Mouse (Mus musculus) gastrocnemius, adult 8-10 months (tissue): ENCODE data around the gene Tmem210. TPM values are rescaled to one million over a fixed set of nuclear protein-coding genes. Genes with fewer than 3 reads are reported as not detected.

Source experiments
- DNase-seq, 2 experiments: peaks; one replicate each; pipeline ENCODE4 v3.0.0; 2022; ENCODE audit warnings: low spot score in 2 of 2
- total RNA-seq, 4 experiments: library from RNA; stranded (reverse); gene quantifications; 2 replicates each; pipeline ENCODE4 v1.2.4; 2022

The Tmem210 gene
- total RNA-seq, 4 experiments from 2014 or later, result not detected

DNA sequence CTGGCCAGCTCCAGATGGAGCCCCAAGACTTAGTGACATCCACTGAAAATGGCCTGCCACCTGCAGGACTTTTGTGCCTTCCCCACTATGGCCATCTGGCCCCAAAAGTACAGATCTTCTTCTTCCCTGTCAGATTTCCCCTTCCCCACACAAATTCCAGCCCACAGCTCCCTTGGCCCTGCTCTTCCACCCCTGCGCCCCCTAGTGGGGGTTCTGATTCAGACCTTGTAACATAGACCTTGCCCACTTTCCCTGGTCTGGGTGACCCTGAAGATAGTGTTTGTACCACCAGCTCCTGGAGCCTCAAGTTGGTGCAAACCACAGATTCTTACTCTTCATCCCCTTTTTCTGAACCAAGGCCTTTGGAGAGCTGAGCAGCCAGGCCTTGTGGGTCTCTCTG is 4.9 kb downstream of the Tmem210 start:
- peak; percentile 60 to 63 for DNase-seq

DNA sequence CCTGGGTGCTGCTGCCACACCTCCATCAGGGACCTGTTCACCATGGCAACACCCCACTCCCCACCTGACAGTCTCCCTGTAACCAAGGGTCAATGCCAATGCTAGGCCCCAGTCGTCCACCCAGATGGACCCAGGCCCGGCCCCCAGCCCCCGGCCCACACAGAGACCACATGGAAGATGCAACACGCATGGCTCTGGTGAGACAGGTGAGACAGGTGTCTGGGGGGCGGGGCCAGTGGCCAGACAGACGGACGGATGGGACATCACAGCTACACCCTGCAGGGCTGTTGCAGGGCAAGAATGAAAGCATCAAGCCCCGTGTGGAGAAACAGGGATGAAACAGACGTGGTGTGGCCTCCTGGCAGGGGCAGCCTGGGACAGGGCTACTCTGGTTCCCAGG is 5.8 kb downstream of the Tmem210 start:
- no peak for DNase-seq

DNA sequence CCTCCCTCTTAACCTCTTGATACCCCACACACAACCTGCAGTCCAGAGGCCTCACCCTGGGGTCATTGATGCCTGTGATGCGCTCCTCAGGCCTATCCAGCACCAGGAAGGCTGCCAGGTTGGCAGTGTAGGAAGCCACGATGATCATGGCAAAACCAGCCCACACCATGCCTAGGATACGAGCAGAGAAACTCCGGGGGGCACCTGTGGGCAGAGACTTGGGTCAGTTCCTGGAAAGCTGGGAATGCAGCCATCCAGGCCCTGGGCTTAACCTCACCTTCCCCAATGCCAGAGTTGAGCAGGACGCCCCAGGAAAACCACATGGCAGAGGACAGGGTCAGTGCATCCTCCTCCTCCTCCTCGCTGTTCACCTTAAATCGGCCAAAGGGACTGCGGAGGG is 9.1 kb downstream of the Tmem210 start:
- no peak for DNase-seq

DNA sequence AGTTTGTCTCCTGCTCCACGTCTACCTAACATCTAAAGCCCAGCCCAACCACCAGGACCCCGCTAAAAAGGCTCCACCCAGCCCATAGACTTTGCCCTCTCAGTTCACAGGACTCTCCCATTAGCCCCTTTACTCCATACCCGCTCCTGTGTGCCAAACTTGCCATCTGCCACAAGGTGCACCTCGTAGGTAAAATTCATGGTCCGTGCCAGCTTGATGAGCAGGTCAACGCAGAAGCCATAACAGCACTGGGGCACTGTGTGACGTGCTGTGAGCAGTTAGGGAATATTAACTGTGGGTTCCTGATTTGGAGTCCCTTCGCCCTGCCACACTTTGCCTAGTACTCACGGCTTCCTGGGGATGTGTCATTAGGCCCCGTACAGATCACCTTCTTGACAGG is 10.1 kb downstream of the Tmem210 start:
- DNase-seq, result no peak

DNA sequence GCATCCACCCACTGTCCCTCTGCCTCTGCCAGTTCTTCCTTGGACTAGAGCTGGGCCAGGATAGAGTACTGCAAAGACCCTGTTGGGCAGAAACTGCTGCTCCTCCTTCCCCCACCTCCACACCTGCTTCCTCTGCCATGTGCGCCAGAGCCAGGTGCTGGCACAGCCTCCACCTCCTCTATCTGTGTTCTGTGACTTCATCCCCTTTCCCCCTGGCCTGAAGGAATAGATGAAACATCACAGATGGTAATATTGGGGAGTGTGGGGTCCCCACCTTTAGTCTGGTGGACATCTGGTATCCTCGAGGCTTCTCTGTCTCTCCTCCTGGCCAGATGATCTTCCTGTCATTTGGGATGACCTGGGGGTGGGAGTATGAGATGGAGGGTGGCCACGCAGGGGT is 15.5 kb downstream of the Tmem210 start:
- no peak for DNase-seq

DNA sequence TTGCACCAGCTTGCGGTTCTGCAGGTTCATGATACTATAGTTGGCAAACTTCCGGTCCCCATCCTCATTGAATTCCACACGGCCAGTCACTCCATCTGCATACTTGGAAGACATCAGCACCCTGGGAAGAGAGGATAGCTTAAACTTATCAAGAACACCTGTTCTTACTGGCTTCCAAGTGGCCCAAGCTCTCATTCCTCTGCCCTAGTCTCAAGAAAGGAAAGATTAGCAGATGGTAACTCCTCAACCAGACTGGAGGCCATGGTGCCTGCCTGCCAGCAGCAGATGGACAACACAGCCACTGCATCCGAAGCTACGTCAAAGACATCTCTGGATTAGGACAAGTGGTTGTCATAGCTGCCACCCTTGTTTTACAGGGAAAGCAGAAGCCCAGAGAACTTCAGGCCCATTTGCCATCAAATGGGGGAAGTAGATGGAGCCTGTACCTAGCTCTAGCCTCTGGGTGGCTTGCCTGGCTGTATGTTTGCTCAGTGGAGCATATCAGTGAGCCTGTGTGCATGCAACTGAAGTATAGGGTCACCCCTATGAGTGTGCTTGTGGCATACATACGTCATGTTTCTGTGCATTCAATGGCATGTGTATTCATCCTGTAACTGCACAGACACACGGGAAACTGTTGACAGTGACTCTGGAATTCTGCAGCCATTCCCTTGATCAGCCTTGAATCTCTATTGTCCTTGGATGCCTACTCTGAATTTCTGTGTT is 16.1 kb downstream of the Tmem210 start:
- DNase-seq, result no peak

DNA sequence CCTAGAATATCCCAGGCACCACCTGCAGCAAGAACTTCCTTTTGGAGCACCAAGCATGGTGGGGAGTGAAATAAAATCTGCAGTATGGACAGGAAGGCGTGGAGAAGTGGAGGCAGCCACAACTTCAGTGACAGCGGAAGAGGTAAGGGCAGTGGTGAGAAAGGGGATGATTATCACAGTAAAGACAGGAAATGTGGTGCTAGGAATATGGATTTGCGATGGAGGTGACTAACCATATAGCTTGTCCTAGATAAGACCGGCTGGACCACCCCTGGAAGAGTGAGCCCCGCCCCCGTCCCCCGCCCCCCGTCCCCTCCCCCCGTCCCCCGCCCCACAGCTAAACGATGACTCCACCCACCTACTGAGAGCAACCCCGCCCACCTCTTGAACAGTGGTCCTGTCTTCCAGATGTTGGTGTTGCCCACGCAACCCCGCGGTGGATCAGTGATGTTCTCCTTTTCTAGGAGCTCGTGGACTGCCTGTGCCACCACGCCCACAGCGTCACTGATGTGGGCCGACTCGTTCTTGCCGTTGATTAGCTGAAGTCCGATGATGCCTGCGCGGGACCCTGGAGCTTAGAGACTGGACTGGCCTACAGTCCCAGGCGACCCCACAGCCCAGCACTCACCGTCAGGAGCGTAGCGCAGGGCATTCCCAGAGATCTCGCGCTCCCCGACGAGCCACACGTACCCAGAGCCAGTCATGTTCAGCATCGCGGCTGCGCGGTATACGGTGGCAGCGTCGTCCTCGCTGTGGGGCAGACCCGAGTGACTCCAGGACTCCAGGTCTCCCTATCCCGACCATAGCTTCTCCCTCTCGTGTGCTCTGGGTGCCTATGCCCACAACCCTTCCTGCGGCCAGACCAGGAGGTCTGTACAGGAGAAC is 17.0 kb downstream of the Tmem210 start:
- DNase-seq, result no peak

DNA sequence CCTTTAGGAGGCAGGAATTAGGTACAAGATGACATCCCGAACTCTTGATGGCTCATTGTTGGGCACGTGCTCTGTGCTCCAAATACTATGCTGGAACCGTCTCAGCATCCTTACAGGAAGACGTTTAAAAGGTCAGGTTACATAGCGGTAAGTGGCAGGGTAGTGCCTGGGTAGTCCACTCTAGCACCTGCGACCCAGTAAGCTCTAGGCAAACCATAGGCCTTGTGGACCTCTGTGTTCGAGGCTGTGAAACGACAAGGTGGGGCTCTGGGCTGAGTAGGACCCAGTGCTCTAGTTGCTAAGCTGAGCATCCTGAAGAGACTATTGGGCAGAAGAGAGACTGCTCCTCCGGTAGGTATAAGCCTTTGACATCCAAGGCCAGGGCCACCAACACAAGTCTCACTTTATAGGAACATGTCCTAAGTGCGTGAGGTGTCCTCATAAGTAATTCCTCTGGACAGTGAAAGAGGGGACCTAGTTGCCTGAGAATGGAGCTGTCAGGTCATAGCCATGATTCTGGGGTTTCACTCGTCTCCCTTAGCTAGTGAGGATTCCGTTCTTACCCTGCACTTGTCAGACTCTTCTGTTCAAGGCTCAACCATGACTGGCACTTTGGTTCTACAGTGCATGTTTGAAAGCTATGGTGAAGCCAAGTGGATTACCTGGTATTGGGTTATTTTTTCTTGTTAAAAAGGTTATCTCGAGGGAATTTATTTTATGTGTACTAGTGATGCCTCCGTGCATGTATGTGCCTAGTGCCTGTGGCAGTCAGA is 17.8 kb downstream of the Tmem210 start:
- no peak for DNase-seq

DNA sequence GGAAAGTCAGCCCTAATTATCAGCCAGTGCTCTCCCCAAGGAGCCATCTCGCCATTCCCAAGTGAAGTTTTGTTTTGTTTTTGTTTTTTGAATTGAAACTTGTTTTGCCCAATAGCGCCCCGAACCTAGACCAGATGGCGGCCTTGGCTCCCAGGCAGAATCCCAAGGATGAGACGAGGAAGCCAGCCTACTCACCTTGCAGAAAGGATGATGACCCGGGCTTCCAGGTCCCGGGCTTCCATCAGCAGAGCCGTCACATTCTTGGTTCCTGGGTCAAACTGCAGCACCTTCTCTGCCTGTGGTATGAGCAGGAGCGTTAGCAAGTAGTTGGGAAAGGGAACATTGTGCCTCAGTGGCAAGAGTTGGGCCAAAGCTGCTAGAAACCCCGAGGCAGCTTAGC is 22.2 kb downstream of the Tmem210 start:
- DNase-seq, result no peak

DNA sequence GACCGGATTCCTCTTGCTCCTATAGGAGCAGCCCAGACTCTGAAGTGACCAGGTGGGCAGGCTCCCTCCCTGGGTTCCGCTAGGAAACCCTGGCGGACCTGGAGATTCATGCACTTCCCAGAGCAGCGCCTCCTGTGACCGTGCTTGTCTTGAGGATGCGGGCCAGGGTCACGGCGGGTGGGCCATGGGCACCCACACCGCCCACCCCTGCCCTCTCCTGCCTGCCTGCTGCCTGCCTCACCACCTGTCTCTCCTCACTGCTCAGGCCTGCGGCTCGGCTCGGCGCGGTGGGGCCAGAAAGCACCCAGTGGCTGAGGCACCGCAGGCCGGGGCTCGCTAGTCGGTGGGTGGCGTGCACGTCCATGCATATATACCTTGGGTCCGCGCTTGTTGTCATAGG is 23.0 kb downstream of the Tmem210 start:
- DNase-seq, result no peak

DNA sequence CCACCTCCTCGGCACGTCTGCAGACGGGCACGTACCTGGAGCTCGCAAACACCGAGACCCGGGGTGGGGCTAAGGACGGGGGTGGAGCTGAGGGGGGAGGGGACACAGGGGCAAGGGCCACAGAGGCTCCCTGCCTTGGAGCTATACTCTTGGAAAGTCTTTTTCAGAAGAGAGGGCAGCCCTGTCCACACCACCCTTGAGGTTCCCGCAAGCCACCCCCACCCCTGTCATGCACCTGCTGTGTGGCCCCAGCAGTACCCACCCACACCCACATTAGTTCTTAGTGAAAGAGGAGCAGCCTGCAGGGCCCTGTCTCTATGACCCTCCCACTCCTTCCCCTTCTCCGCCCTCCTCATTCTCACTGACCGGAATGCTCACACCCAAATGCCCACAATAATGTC is 23.5 kb downstream of the Tmem210 start:
- DNase-seq, result no peak

DNA sequence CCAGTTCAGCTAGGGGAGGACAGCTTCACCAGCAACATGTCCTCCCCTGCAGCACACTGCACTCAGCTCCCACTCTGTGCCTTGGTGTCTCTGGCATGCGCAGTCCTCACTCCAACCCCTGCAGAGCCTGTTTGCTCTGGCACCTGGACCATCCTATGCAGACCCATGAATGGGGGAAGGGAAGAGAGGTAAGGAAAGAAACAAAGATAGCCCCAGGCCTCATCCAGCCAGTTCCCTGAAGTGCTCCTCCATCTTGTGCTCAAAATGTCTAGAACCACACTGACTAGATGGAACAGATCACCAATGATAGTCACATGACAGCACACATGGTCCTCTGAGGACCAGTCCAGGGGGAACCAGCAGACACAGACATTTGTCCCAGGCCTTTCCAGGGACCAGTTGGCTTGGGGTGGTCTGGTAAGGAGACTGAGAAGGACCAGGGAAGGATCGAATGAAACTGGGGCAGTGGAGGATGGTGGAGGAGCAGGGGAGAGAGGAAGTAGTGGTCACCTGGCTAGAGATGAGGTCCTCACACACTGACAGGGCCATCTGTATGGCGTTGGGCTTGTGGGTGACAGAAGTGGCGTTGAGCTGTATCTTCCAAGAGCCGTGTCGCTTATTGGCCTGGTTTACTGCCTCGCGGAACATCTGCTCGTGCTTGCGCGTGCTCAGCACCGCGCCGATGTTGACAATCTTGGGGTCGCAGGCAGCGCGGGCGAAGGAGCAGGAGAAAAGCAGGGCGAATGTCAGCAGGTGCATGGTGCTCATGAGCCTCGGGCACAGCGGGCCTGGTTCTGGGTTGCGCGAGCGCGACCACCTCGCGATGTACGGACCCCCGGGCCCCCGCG is 30.4 kb downstream of the Tmem210 start:
- no peak for DNase-seq

DNA sequence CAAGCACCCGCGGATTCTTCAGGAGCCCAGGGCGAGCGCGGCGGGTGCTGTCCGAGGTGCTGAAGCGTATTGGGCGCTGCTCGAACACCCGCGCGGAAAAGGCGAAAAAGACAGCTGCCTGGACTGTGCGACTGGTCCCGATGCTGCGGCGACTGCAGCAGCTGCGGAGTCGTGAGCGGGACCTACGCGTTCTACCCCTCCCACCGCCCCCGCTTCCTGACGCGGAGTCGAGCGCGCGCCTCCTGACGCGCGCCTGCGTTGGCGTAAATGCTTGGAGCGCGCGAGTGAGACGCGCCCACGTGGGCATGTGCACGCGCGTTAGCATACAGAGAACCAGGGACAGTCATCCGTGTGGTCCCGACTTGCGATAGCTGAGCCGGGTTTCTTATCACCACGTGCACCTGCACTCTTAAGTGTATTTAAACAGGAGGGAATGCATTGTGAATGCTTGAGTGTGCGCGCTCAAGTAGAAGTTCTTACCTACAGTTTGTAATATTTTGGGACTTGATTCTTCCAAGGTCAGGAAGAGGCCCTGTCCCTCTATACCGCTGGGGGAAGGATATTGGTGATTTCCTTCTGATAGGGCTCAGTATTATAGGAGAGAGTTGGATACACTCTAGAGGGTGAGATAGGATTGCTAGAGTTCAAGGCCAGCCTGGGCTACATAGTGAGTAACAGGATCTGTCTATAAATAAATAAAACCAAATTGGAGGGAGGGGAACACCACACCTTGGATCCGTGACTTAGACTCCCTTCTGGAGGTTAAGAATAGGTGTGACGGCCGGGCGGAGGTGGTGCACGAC is 31.2 kb downstream of the Tmem210 start, which contains the start of gene Grin1:
Gene Grin1, minus strand, starts transcription at position 217 of the 803 bp plus-strand sequence.
- DNase-seq, result no peak

DNA sequence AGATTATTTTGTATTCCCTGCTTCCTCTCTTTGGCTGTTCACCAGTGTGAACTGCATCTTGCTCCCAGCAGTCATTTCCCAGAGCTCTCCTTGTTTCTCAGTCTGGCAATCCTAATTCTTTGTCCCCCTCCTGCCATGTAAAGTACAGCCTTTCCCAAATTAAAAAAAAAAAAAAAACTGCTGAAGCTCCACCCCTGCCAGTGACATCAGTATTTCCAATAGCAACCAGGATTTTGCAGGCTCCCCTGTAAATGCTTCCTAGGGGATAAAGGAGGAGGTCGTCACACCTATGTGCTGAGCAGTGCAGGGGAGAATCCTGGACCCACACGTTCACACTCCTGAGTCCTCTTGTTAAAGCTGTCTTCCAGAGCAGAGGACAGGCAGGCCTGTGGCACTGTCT is 32.1 kb downstream of the Tmem210 start:
- DNase-seq, result no peak

DNA sequence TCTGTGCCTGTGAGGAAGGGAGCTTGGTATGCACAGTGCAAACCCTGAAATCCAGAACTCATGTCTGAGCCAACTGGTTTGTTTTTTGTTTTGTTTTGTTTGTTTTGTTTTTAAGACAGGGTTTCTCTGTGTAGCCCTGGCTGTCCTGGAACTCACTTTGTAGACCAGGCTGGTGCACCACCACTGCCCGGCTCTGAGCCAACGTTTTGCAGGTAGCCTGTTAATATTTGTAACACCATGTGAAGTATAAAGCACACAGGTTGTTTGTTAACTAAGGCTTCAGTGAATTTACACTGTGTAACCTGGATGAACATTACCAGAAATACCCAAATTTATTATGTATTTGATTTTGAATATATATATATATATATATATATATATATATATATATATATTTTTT is 38.1 kb downstream of the Tmem210 start:
- no peak for DNase-seq

DNA sequence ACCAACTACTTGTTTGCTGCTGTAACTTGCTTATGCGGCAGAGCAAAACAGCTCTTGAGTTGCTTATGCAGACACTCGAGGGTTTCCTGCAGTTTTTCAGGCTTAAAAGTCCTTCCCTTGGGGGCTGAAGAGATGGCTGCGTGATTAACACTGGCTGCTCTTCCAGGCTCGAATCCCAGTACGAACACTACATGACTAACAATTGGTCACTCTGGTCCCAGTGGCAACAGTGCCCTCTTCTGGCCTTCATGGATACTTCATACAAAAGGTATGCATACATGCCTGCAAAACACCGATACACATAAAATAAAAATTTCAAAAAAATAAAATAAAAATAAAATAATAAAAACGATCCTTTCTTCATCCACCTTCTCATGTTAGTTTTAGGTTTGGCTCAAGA is 40.5 kb downstream of the Tmem210 start:
- DNase-seq, result no peak

DNA sequence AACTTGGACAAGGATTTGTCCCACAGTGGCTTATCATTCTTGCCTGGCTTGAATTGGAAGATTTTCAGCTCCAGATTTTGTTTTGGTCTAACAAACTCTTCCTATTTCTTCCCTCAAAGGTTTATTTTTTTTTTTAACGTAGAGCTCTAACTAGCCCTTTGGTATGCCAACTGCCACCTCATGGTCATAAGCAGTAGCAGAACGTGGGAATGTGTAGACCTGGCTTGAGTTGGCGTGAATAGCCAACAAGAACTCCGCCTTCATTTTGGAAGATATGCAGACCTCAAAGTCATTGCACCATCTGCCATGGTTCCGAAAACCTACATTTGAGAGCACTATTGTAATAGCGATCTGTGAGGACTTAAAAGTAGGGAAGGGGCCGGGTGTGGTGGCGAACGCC is 43.5 kb downstream of the Tmem210 start:
- DNase-seq, result no peak

DNA sequence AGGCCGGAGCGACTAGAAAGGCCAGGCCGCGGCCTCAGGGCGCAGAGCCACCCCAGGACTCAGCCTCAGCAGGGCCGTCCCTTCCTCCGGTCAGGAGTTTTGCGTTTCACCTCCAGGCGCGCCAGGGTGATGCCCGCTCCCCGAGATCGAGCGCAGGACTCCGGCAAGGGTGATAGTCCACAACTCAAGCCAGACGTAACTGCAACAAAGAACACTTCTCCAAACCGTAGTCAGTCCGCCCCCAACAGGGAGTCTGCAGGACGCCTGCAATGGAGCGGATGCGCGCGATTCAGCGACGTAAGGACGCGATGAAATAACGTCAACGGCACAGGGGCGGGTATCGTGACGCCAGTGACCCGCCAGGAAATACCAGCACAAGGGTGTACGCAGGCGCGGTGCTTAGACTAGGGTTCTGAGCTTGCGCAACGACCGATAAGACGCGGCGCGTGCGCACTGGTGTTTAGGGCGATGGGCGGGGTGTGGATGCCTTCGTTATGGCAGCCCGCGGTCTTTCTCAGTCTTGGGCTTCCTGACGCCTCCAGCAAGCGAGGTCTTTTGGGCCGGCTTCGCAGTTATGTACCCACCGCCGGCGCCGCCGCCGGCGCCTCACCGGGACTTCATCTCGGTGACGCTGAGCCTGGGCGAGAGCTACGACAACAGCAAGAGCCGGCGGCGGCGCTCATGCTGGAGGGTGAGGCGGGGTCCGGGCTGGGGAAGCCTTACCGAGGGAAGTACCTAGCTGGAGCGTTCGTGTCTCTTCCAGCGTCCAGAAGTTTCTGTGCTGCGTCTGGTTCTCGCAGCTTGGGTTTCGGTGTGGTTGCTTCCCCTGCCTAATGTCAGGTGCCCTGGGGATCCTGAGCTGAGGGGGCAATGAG is 44.6 kb downstream of the Tmem210 start, which contains the start of gene Man1b1:
Gene Man1b1, plus strand, starts transcription at position 53 of the 875 bp plus-strand sequence.
- peak; percentile 98 for DNase-seq

DNA sequence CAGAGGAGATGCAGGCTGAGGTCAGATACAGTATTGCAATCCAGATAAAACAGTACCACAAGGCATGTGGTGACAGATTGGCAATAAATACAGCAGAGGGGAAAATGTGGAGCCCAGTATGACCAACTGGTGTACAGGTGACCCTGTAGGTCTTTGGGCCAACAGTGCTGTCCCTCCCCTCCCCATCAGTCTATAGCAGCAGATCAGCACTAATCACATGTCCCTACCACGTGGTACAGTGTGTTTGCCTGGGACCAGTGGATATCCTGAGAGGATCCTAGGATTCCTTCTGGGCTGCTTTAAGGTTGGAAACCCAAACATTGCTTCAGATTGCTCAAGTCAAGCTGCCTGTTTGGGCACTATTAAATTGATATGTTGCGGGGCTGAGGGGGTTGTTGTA is 45.6 kb downstream of the Tmem210 start:
- DNase-seq, result no peak
